Mouse (Mus musculus) hindbrain, embryonic 12.5 days (tissue): Measurements from ENCODE around the gene Pld2. TPM values are rescaled to one million over a fixed set of nuclear protein-coding genes. Genes with fewer than 3 reads are reported as not detected.
"Not testable (repeated sequence)": the region's sequence is repeated elsewhere in the genome, so short reads cannot be mapped to it uniquely, and the experiment has no call there.

Experiments used
- ATAC-seq: fragments of 200-750 bp; cut with Nextera tagmentation; 2 replicates; pipeline ENCODE4 v1.8.0; 2017; ENCODE audit warnings: moderate TSS enrichment; ENCODE audit not compliant: low FRiP score
- H3K27ac ChIP-seq: fragments of 300-500 bp; sonication (generic); 2 replicates; pipeline ENCODE4 v1.5.1; 2016; ENCODE audit warnings: mild to moderate bottlenecking
- H3K27me3 ChIP-seq: fragments of 300-500 bp; sonication (generic); 2 replicates; pipeline ENCODE4 v1.6.1; 2016; ENCODE audit warnings: mild to moderate bottlenecking
- H3K36me3 ChIP-seq: fragments of 300-500 bp; sonication (generic); 2 replicates; pipeline ENCODE4 v1.6.1; 2016; ENCODE audit warnings: mild to moderate bottlenecking
- H3K4me1 ChIP-seq: fragments of 300-500 bp; sonication (generic); 2 replicates; pipeline ENCODE4 v1.6.1; 2016
- H3K4me2 ChIP-seq: fragments of 300-500 bp; sonication (generic); replicated peaks from 2 replicates; pipeline ENCODE4 v1.6.1; 2016; ENCODE audit warnings: mild to moderate bottlenecking
- H3K4me3 ChIP-seq: fragments of 300-500 bp; sonication (generic); 2 replicates; pipeline ENCODE4 v1.5.1; 2016; ENCODE audit warnings: mild to moderate bottlenecking
- H3K9ac ChIP-seq: fragments of 300-500 bp; sonication (generic); 2 replicates; pipeline ENCODE4 v1.6.1; 2016; ENCODE audit warnings: mild to moderate bottlenecking, moderate library complexity
- H3K9me3 ChIP-seq: fragments of 300-500 bp; sonication (generic); replicated peaks from 2 replicates; pipeline ENCODE4 v1.6.1; 2016; ENCODE audit warnings: mild to moderate bottlenecking
- WGBS: fragments of 180-500 bp; shearing (Covaris S2); methylation state at CpG from one replicate; pipeline ENCODE4 v1.1.7; 2016; 5-methylcytosine and 5-hydroxymethylcytosine counted together
- polyA plus RNA-seq: library from polyadenylated mRNA; unstranded; fragments of >200 nt; fragmentation: Nextera tagmentation; extraction: Ambion mirVana; gene quantifications from 2 replicates; pipeline ENCODE4 v1.2.1, GENCODE M21; 2016

Pld2 gene
- polyA plus RNA-seq, 1 experiment from 2014 or later = 7.2 TPM

DNA sequence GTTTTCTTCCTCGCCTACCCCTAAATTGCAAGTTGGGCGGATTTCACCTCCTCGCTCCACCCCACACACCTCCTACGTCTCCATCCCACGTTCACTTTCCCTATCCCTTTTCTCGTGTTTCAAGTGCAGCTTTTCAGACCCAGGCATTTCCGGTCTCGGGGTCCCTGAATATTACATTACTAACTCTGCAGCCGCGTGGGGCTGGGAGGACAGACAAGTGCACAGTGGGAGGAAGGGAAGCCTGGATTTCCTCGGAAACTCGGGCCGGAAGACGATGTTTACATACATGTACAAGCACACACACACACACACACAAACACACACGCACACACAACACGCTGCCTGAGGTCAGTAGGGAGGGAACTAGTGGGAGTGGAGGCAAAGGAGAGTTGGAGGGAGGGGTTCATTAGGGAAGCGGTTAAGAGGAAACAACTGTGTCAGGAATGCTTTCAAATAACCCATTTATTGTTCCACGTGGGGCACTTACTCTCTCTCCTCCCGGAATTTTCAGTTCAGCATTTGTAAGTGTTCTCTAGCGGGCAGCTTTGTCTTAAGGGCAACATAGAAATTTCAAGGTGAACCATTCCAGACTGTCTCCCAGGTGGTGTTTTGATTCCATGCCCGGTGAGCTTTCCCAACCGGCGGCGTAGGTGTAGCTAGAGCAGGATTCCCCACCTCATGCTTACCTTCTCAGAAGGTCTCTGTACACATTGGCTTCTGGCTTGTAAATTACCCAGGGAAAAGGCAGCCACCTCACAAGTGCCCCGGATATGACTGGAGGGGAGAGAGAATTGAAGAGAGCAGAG, 23.8 kb downstream of the Pld2 start:
- H3K27ac ChIP-seq = peak overlapping the region; percentile 87
- H3K9me3 ChIP-seq = no peaks in the 10 kb centered on the region
- no peaks in the 10 kb centered on the region for H3K27me3 ChIP-seq
- peaks cover 39% of the 10 kb centered on the region for H3K4me1 ChIP-seq
- H3K36me3 ChIP-seq = no peaks in the 10 kb centered on the region
- H3K4me2 ChIP-seq = peak overlapping the region; percentile 95
- no peak for ATAC-seq
- H3K9ac ChIP-seq = peak overlapping the region; percentile 91
- peak overlapping the region; percentile 84 for H3K4me3 ChIP-seq
- 3% methylated on average over 25 of the region's 25 CpGs for WGBS

DNA sequence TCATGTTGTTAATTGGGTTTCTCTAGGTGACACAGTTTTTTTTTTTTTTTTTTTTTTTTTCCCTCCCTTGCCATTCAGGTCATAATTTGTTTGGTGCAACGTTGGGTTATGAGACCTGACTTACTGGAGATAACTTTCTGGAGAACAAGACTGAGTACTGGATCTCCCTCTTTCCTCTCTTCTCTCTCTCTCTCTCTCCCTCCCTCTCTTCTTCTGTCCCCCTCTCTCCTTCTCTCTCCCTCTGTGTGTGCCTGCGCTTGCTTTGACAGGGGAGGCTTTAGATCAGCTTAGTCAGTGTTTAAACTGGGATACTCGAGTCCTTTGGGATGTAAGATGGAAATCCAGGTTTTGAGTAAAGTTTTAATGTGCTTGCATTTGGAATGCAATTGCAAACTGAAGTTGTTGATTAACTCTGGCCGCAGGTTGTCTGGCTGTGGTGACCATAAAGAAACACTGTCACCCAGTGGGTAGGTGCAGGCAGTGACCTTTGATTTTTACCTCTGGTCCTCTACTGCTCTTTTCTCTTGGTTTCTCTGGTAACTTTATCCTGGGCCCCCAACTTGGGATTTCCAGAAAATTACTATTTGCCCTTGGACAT, 24.5 kb downstream of the Pld2 start:
- H3K4me3 ChIP-seq = peak overlapping the region; percentile 84
- 0 out of 2 replicates have a peak overlapping the region, but pooled peaks have one; percentile 30 for H3K27ac ChIP-seq
- 43% methylated on average over 4 of the region's 4 CpGs for WGBS
- no peaks in the 10 kb centered on the region for H3K36me3 ChIP-seq
- H3K4me1 ChIP-seq = peaks cover 39% of the 10 kb centered on the region
- no peak for ATAC-seq
- peak overlapping the region; percentile 95 for H3K4me2 ChIP-seq
- peak overlapping the region; percentile 91; the same call in 1 of the 2 replicates for H3K9ac ChIP-seq
- no peaks in the 10 kb centered on the region for H3K27me3 ChIP-seq
- H3K9me3 ChIP-seq = no peaks in the 10 kb centered on the region

DNA sequence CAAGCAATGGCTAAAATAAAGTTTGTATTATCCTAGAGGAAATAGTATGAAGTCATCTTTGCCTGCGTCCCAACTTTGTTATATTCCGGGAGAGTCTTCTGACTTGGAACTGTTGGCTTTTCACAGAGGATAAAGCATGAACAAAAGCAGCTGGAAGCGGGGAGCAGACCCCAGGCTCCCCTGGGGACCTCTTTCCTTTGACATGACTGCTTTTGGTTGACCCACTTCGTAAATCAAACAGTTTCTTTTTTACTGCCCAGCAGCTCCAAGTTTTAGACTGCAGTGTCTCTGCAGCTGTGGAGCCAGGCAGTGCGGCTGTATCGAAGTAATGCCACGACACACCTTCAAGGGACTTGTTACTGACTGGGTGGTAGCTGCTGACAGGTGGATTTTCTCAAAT, 26.7 kb downstream of the Pld2 start:
- H3K9ac ChIP-seq = no peak overlapping the region
- WGBS = 65% methylated on average over 7 of the region's 7 CpGs

DNA sequence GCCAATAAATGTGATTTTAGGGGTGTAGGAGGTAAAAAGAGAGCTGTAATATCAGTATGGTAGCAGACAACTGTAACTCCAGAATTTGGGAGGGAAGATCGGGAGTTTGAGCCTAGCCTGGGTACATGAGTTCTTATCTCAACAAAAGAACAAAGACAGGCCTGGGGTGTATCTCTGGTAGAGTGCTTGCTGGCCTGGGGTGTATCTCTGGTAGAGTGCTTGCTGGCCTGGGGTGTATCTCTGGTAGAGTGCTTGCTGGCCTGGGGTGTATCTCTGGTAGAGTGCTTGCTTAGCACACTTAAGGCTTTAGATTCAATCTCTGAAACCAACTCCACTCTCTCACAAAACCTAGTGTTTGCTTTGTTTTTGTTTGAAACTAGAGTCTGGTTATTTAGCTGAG, 30.8 kb downstream of the Pld2 start:
- H3K36me3 ChIP-seq, H3K4me2 ChIP-seq, H3K27ac ChIP-seq, H3K4me3 ChIP-seq, ATAC-seq, H3K9me3 ChIP-seq, H3K27me3 ChIP-seq, H3K9ac ChIP-seq: not testable (repeated sequence)
- peaks cover 33% of the 10 kb centered on the region for H3K4me1 ChIP-seq
- WGBS = 92% methylated on average over 1 of the region's 1 CpGs

More for the DNA sequence above, 26.7 kb downstream of the Pld2 start:
- no peak for ATAC-seq
- Histone ChIP-seq H3K36me3 (no peaks in the 10 kb centered on the region), H3K27me3 (no peaks in the 10 kb centered on the region), H3K4me1 (peaks cover 39% of the 10 kb centered on the region), H3K4me2 (no peak overlapping the region), H3K4me3 (no peak overlapping the region), H3K9me3 (no peaks in the 10 kb centered on the region), H3K27ac (no peak overlapping the region)

DNA sequence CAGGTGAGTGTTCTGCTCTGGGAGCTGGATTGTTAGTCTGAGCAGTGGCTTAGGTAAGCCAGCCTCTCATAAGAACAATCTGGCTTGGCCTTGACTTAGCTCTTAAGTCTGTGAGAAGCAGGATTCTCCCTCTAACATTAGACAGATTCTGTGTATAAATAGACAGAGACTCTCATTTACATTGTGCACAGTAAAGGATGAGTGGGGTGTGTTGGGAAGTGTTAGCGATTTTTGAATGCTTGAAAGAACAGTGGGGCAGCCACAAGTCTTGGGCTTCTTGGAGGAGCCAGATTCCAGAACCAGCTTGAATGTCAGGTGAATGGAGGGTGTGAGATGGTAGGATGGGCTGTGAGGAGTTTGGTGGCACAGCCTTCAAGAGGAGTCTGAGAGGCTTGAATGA, 31.8 kb downstream of the Pld2 start:
- WGBS = 89% methylated on average over 1 of the region's 1 CpGs
- Histone ChIP-seq H3K4me3 (no peak overlapping the region), H3K9ac (no peak overlapping the region), H3K27ac (no peak overlapping the region), H3K4me2 (no peak overlapping the region), H3K9me3 (no peaks in the 10 kb centered on the region), H3K27me3 (no peaks in the 10 kb centered on the region), H3K36me3 (no peaks in the 10 kb centered on the region), H3K4me1 (peaks cover 25% of the 10 kb centered on the region)
- no peak for ATAC-seq

- ATAC-seq = no peak
- H3K36me3 ChIP-seq = no peaks in the 10 kb centered on the region
- no peaks in the 10 kb centered on the region for H3K27me3 ChIP-seq
- 60% methylated on average over 5 of the region's 5 CpGs for WGBS
- H3K4me3 ChIP-seq = no peak overlapping the region
- H3K9me3 ChIP-seq = no peaks in the 10 kb centered on the region
- H3K9ac ChIP-seq = no peak overlapping the region
- H3K4me1 ChIP-seq = peaks cover 21% of the 10 kb centered on the region
- no peak overlapping the region for H3K27ac ChIP-seq
- no peak overlapping the region for H3K4me2 ChIP-seq
These were observed 32.6 kb downstream of the Pld2 start for GRCm38 (mm10) chr11:70572348-70572902.

- peak overlapping the region; percentile 48 for H3K27ac ChIP-seq
- H3K4me1 ChIP-seq = peaks cover 31% of the 10 kb centered on the region
- ATAC-seq = no peak
- no peaks in the 10 kb centered on the region for H3K27me3 ChIP-seq
- H3K4me3 ChIP-seq = no peak overlapping the region
- H3K36me3 ChIP-seq = no peaks in the 10 kb centered on the region
- no peak overlapping the region for H3K9ac ChIP-seq
- WGBS = 62% methylated on average over 6 of the region's 6 CpGs
- H3K9me3 ChIP-seq = no peaks in the 10 kb centered on the region
- no peak overlapping the region for H3K4me2 ChIP-seq
These were observed 34.0 kb downstream of the Pld2 start for GRCm38 (mm10) chr11:70573872-70574271.

GRCm38 (mm10) chr11:70577201-70577600, 37.3 kb downstream of the Pld2 start:
- Histone ChIP-seq H3K4me1 (peaks cover 37% of the 10 kb centered on the region), H3K4me3 (no peak overlapping the region), H3K9me3 (no peaks in the 10 kb centered on the region), H3K27ac (no peak overlapping the region), H3K9ac (no peak overlapping the region), H3K27me3 (no peaks in the 10 kb centered on the region), H3K36me3 (no peaks in the 10 kb centered on the region), H3K4me2 (no peak overlapping the region)
- 84% methylated on average over 3 of the region's 3 CpGs for WGBS
- no peak for ATAC-seq

DNA sequence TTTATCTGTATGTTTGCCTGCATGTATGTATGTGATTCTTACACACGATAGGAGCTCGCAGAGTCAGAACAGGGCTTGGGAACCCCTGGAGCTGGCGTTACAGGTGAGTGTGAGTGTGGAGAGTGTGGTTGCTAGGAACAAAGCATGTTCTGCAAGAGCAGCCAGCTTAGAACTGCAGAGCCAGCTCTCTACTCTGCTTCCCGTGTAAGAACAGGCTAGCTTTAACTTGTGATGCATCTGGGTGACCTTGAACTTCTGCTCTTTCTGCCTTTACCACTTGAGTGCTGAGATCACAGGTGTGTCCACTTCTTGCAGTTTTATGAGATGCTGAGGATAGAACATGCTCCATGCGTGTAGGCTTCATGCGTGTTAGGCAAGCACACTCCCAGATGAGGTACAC, 39.1 kb downstream of the Pld2 start:
- no peak overlapping the region for H3K4me3 ChIP-seq
- no peak overlapping the region for H3K9ac ChIP-seq
- H3K4me1 ChIP-seq = peaks cover 37% of the 10 kb centered on the region
- H3K27ac ChIP-seq = no peak overlapping the region
- 90% methylated on average over 6 of the region's 6 CpGs for WGBS
- no peaks in the 10 kb centered on the region for H3K36me3 ChIP-seq
- no peaks in the 10 kb centered on the region for H3K9me3 ChIP-seq
- H3K27me3 ChIP-seq = no peaks in the 10 kb centered on the region
- no peak overlapping the region for H3K4me2 ChIP-seq
- ATAC-seq = no peak

DNA sequence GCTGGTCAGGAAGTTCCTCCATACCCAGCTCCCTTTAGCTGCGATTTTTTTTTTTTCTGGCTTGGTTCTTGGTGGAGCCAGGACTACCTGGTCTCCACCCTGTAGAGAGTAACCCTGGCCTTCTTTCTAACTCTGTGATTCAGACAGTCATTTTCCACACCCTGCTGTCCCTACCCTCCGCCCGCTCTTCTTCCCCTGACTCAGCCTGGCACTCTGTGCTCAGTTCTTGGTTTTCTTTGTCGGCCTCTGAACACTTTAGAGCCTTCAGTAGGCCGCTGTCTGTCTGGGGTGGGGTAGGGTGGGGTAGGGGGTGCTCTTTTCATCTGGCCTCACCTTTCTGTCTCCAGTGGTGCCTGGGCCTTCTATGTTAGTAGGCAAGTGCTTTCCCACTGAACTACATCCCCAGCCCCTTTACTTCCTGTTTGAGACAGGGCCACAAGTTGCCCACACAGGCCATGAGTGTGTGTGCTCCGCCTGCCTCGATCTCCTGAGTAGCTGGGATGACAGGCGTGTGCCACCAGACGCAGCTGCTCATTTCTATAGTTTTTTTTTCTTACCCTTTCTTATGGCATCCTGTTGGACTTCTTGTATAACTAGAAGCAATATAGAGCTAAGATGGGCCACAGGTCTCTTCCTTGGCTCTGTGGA, 40.0 kb downstream of the Pld2 start:
- Histone ChIP-seq H3K9me3 (no peaks in the 10 kb centered on the region), H3K27ac (no peak overlapping the region), H3K36me3 (no peaks in the 10 kb centered on the region), H3K4me1 (peaks cover 44% of the 10 kb centered on the region), H3K9ac (no peak overlapping the region), H3K27me3 (no peaks in the 10 kb centered on the region), H3K4me2 (no peak overlapping the region), H3K4me3 (no peak overlapping the region)
- 84% methylated on average over 9 of the region's 9 CpGs for WGBS
- ATAC-seq = no peak

- Histone ChIP-seq H3K9me3 (no peaks in the 10 kb centered on the region), H3K36me3 (no peaks in the 10 kb centered on the region), H3K27me3 (no peaks in the 10 kb centered on the region), H3K27ac (no peak overlapping the region), H3K4me1 (peaks cover 49% of the 10 kb centered on the region), H3K4me2 (no peak overlapping the region), H3K4me3 (no peak overlapping the region), H3K9ac (no peak overlapping the region)
- ATAC-seq = no peak
- WGBS = 67% methylated on average over 5 of the region's 5 CpGs
These were observed 40.5 kb downstream of the Pld2 start for GRCm38 (mm10) chr11:70580358-70580720.

DNA sequence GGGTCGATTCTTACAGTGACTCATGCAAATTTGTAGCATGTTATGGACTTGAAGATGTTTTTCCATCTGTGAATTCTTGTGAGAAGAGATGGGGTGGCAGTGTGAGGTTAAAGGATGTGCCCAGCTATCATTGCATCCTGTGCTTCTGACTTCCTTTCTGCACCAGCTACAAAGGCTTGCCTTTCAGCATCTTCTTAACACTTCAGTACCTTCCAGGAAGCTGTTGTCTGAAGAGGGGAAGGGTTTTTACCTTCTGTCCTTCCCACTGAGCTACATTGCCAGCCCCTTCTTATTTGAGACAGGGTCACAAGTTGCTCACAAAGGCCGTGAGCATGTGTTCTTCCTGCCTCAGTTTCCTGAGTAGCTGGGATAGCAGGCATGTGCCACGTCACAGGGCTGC, 41.1 kb downstream of the Pld2 start:
- no peaks in the 10 kb centered on the region for H3K36me3 ChIP-seq
- no peak overlapping the region for H3K4me3 ChIP-seq
- H3K27me3 ChIP-seq = no peaks in the 10 kb centered on the region
- H3K9me3 ChIP-seq = no peaks in the 10 kb centered on the region
- peaks cover 54% of the 10 kb centered on the region for H3K4me1 ChIP-seq
- H3K4me2 ChIP-seq = no peak overlapping the region
- WGBS = 86% methylated on average over 3 of the region's 3 CpGs
- ATAC-seq = no peak
- H3K9ac ChIP-seq = no peak overlapping the region
- H3K27ac ChIP-seq = no peak overlapping the region
